Mouse (Mus musculus): ENCODE measurements around the gene Pdzd2.

DNA sequence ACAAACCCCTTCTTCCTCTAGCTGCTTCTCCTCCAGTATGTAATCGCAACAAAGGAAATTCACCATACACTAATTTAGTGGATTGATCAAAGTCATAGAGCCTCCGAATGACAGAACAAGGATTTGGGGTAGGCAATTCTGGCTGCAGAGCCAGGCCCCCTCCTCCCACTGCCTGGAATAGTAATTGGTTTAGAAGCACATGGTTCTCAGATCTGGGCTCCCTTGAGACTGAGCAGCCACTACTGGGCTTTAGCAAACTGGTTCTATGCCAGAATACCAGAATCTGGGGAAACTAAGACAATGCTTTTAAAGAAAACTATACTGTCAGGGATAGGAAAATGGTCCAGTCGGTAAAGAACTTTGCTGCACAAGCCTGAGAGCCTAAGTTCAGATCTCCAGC is 90.0 kb downstream of the Pdzd2 start:
- no peak for TF ChIP-seq CTCF (IDR thresholded peaks at IDR 0.05; ENCODE audit: control insufficient read depth, insufficient read depth, insufficient replicate concordance, low read depth, low read length)
- TF ChIP-seq POLR2A (IDR thresholded peaks at IDR 0.05; ENCODE audit: control insufficient read depth, low read depth, low read length), result no peak

Data from testis, adult 2 months (tissue).